Mouse (Mus musculus) erythroblast, embryonic 14.5 days (primary cell): ENCODE results near the gene Hist1h3b.

ENCODE experiments used
- GATA1 ChIP-seq: IDR thresholded peaks from 2 replicates; pipeline ENCODE4 v1.6.1; 2012; ENCODE audit warnings: low read length, inconsistent platforms, mixed read lengths
- TAL1 ChIP-seq: IDR thresholded peaks from 3 replicates; pipeline ENCODE4 v1.6.1; 2012; ENCODE audit warnings: low read length, inconsistent platforms, mixed read lengths

DNA sequence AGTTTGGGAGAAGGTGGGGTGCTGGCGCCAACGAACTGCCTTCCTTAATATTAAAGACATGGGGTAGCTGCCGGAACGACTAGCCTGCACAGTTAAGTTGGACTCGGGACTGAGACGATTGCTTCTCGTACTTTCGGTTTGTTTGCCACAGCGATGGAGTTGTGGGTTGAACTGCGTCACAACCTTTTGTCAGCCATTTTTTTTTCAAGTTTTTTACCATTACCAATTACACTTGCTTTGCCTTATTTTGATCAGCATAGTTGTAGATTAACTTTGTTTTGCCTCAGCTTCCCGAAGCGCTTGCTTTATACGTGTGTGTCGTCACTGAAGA lies 12.2 kb upstream of the Hist1h3b start:
- TF ChIP-seq GATA1 (no peak), TAL1 (no peak)
